Mouse (Mus musculus): Measurements from ENCODE around the gene C5ar2. TPM values are rescaled to one million over a fixed set of nuclear protein-coding genes. Genes with fewer than 3 reads are reported as not detected.

C5ar2 gene
- total and polyA plus RNA-seq, 3 experiments, result 0.04 to 0.33 (median 0.30) TPM

- no peak overlapping the region for H3K9ac ChIP-seq (ENCODE audit: insufficient read depth, low read depth)
- H3K4me1 ChIP-seq (ENCODE audit: control insufficient read depth in 1 of 2, insufficient read depth in 2 of 2), result peaks cover 13 to 69% of the 10 kb centered on the region in 2 experiments
- TF ChIP-seq SMC3 (IDR thresholded peaks at IDR 0.05; ENCODE audit: low read depth, low read length), result no peak
- no peak for TF ChIP-seq USF1 (IDR thresholded peaks at IDR 0.05; ENCODE audit: low read depth, low read length)
- no peak for TF ChIP-seq MAZ (IDR thresholded peaks at IDR 0.05; ENCODE audit: low read depth, low read length)
- TF ChIP-seq NRF1 (IDR thresholded peaks at IDR 0.05; ENCODE audit: low read depth, low read length), result no peak
- TF ChIP-seq MAX (IDR thresholded peaks at IDR 0.05; ENCODE audit: low read length), result no peak
- no peak for TF ChIP-seq RCOR1 (conservative IDR thresholded peaks at IDR 0.05; ENCODE audit: low read depth, low read length)
- no peak for TF ChIP-seq TBP (conservative IDR thresholded peaks at IDR 0.05; ENCODE audit: low read depth, low read length)
- TF ChIP-seq ZNF384 (IDR thresholded peaks at IDR 0.05; ENCODE audit: low read depth, low read length), result no peak
- no peak for TF ChIP-seq E2F4 (IDR thresholded peaks at IDR 0.05; ENCODE audit: insufficient replicate concordance, low read depth, low read length)
- TF ChIP-seq RAD21 (IDR thresholded peaks at IDR 0.05; ENCODE audit: low read depth, low read length), result no peak
- TF ChIP-seq NELFE (IDR thresholded peaks at IDR 0.05; ENCODE audit: low read depth, low read length), result no peak
- TF ChIP-seq CHD1 (IDR thresholded peaks at IDR 0.05; ENCODE audit: low read depth, low read length), result no peak
- no peak for TF ChIP-seq USF2 (conservative IDR thresholded peaks at IDR 0.05; ENCODE audit: low read depth, low read length)
- no peak for TF ChIP-seq CTCF (conservative IDR thresholded peaks at IDR 0.05 in 1 of 2, IDR thresholded peaks at IDR 0.05 in 1 of 2; ENCODE audit: low read depth in 2 of 2, low read length in 2 of 2)
- H3K27ac ChIP-seq (ENCODE audit: insufficient read depth, low read depth), result no peak overlapping the region
- DNase-seq (ENCODE audit: extremely low read depth), result no peak
- H3K9me3 ChIP-seq (replicated peaks; ENCODE audit: low read length), result no peaks in the 10 kb centered on the region
- peaks cover 49 to 69% of the 10 kb centered on the region in 2 experiments for H3K36me3 ChIP-seq (replicated peaks in 1 of 2; ENCODE audit: control insufficient read depth in 1 of 2, insufficient read depth in 1 of 2, low read length in 1 of 2)
- H3K4me2 ChIP-seq (ENCODE audit: insufficient read depth, low read depth, poor library complexity, severe bottlenecking), result no peak overlapping the region
- H3K27me3 ChIP-seq (replicated peaks), result no peaks in the 10 kb centered on the region
- no peaks in the 10 kb centered on the region for H3K79me2 ChIP-seq (replicated peaks; ENCODE audit: control insufficient read depth, extremely low read depth, insufficient read depth, poor library complexity, severe bottlenecking)
- no peak overlapping the region for H3K4me3 ChIP-seq (replicated peaks in 1 of 3; ENCODE audit: low read depth in 2 of 3, low read length in 2 of 3, poor library complexity in 1 of 3)
- in situ Hi-C loops (cut with MboI; ENCODE audit: low pct_ligation_motif_present, low pct_unique_long_range_greater_than_20kb, low sequenced_read_pairs), result loop anchor here (10.0 kb wide), 1 partner anchor 58 kb away; the partner anchor contains the start of gene C5ar1
- dilution Hi-C loops (cut with MboI; ENCODE audit: extremely low pct_ligation_motif_present, extremely low pct_unique_long_range_greater_than_20kb, low sequenced_read_pairs), result no loop called here
Measured at GRCm38 (mm10) chr7:16196616-16197015, 47.3 kb downstream of the C5ar2 start.

GRCm38 (mm10) chr7:16193702-16194101, 50.3 kb downstream of the C5ar2 start:
- DNase-seq (ENCODE audit: extremely low read depth), result peak; percentile 69
- H3K9me3 ChIP-seq (replicated peaks; ENCODE audit: low read length), result no peaks in the 10 kb centered on the region
- dilution Hi-C loops (cut with MboI; ENCODE audit: extremely low pct_ligation_motif_present, extremely low pct_unique_long_range_greater_than_20kb, low sequenced_read_pairs), result no loop called here
- H3K9ac ChIP-seq (ENCODE audit: insufficient read depth, low read depth), result no peak overlapping the region
- H3K27me3 ChIP-seq (replicated peaks), result no peaks in the 10 kb centered on the region
- peaks cover 24 to 39% of the 10 kb centered on the region in 2 experiments for H3K36me3 ChIP-seq (replicated peaks in 1 of 2; ENCODE audit: control insufficient read depth in 1 of 2, insufficient read depth in 1 of 2, low read length in 1 of 2)
- H3K4me2 ChIP-seq (ENCODE audit: insufficient read depth, low read depth, poor library complexity, severe bottlenecking), result no peak overlapping the region
- 0 out of 2 replicates have a peak, but pooled peaks have one; percentile 21 for TF ChIP-seq USF1 (IDR thresholded peaks at IDR 0.05; ENCODE audit: low read depth, low read length)
- 0 out of 2 replicates have a peak, but pooled peaks have one; percentile 8 for TF ChIP-seq USF2 (conservative IDR thresholded peaks at IDR 0.05; ENCODE audit: low read depth, low read length)
- TF ChIP-seq TCF12 (IDR thresholded peaks at IDR 0.05; ENCODE audit: low read depth, low read length), result peak; percentile 48
- peak; percentile 79 for TF ChIP-seq EP300 (IDR thresholded peaks at IDR 0.05; ENCODE audit: low read length)
- no peak for TF ChIP-seq ZNF384 (IDR thresholded peaks at IDR 0.05; ENCODE audit: low read depth, low read length)
- peak; percentile 47; the same call in 1 of the 2 replicates for TF ChIP-seq SIN3A (IDR thresholded peaks at IDR 0.05; ENCODE audit: low read length)
- no peak for TF ChIP-seq E2F4 (IDR thresholded peaks at IDR 0.05; ENCODE audit: insufficient replicate concordance, low read depth, low read length)
- TF ChIP-seq BHLHE40 (IDR thresholded peaks at IDR 0.05; ENCODE audit: low read depth, low read length), result peak; percentile 68
- 0 out of 2 replicates have a peak, but pooled peaks have one; percentile 56 for TF ChIP-seq MYC (IDR thresholded peaks at IDR 0.05; ENCODE audit: low read depth, low read length)
- TF ChIP-seq ETS1 (conservative IDR thresholded peaks at IDR 0.05; ENCODE audit: low read depth, low read length), result peak; percentile 61
- no peak overlapping the region; the same call in 1 of the 2 replicates for H3K27ac ChIP-seq (ENCODE audit: insufficient read depth, low read depth)
- no peak overlapping the region for H3K4me3 ChIP-seq (replicated peaks in 1 of 3; ENCODE audit: low read depth in 2 of 3, low read length in 2 of 3, poor library complexity in 1 of 3)
- in situ Hi-C loops (cut with MboI; ENCODE audit: low pct_ligation_motif_present, low pct_unique_long_range_greater_than_20kb, low sequenced_read_pairs), result loop anchor here (10.0 kb wide), 1 partner anchor 61 kb away; the partner anchor contains the start of gene C5ar1
- peaks cover 13 to 45% of the 10 kb centered on the region in 2 experiments for H3K4me1 ChIP-seq (ENCODE audit: control insufficient read depth in 1 of 2, insufficient read depth in 2 of 2)
- no peaks in the 10 kb centered on the region for H3K79me2 ChIP-seq (replicated peaks; ENCODE audit: control insufficient read depth, extremely low read depth, insufficient read depth, poor library complexity, severe bottlenecking)
